Mouse (Mus musculus): ENCODE results near the gene Tia1. TPM values are rescaled to one million over a fixed set of nuclear protein-coding genes. Genes with fewer than 3 reads are reported as not detected.
"Not testable (repeated sequence)": the region's sequence is repeated elsewhere in the genome, so short reads cannot be mapped to it uniquely, and the experiment has no call there.

Tia1 gene
- 146 and 162 TPM in 2 replicates for total RNA-seq (2017)

DNA sequence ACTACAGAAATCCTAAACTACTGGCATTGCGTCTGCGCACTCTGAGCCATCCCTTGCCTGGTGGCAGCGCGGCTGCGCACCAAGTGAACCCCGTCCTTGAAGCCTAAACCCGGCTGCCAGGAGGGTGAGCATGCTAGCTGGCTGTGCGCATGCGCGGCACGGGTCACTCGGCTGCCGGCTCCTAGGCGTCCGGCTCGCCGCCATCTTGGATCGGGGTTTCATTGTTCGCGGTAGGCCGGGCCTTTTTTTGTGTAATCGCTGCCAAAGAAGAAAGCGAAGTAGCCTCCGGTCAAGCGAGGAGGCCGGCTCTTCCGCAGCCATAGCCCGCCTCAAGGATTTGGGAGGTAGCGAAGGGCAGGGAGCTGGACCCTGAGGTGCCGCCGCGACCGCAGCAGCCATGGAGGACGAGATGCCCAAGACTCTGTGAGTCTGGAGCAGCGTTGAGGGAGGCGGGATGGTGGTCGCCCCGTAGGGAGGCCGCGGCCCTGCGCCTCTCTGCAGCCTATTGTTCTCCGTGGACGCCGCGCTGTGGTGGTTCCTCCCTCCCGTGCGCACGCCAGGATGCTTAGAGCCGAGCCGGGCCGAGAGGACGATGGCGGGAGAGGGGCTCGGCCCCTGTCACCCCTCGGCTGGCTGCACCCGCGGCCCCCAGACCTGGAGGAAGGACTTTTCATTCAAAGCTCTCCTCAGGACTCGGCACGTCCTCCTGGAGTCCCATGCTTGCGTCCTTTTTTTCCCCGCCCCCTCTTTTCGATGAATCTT is at the start of gene Tia1:
Tia1 (plus strand) TSS at position 120 of the 762 bp plus-strand sequence.
- peak; percentile 86 for ATAC-seq (ENCODE audit: extremely low read depth, insufficient number of reproducible peaks, low FRiP score, poor library complexity, severe bottlenecking)

DNA sequence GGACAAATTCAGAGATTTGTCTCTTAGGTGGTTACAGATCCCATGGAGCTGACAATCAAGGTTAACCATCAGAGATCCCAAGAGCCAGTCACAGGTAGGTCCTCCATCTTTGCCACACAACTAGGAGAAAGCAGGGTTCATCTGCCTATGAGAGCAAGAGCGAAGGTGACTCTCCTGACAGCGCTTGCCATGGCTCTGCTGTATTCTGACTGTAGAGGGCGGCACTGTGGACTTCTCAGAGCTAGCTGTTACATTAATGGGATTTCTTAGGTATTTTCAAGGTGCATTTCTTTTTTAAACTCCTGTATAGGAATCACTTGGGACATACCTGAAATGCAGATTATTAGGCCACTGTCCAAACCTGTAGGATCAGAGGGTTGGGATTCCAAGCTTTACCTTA is 49.1 kb upstream of the Tia1 start:
- no peak for ATAC-seq (ENCODE audit: extremely low read depth, insufficient number of reproducible peaks, low FRiP score, poor library complexity, severe bottlenecking)

DNA sequence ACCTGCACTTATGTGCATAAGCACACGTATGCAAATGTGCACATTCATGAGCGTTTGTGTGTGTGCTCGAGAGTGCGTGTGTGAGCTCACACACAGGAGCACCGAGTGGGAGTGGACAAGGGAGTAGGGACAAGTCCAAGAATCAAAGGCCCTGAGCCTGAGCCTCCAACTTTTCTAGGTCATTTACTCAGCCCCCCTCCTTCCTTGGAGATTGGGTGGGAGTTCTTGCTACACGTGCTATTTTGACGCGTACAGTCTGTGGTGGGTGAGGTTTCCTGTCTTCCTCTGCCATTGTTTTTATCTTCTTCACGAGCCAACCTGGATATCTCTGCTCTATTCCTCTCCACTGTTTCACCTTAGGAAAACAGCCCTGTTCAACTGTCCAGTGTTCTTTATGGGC is 47.1 kb upstream of the Tia1 start:
- no peak for ATAC-seq (ENCODE audit: extremely low read depth, insufficient number of reproducible peaks, low FRiP score, poor library complexity, severe bottlenecking)

DNA sequence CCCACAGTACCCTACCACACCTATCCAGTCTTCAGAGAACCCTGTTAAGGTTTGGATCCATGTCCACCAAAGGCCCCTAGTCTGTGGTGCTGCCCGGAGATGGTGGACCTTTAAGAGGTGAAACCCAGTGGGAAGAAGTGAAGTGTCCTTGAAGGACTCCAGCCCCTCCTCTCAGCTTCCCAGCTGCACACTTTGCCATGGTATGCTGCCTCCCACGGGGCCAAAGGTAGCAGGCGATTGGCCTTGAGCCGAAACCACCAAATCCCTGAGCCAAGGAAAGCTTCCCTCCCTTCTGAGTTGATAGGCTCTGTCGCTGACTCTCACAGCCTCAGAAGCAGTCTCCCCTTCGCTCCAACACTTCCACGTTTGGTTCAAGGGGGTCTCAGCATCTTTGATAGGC is 43.3 kb upstream of the Tia1 start:
- ATAC-seq (ENCODE audit: extremely low read depth, insufficient number of reproducible peaks, low FRiP score, poor library complexity, severe bottlenecking): no peak

DNA sequence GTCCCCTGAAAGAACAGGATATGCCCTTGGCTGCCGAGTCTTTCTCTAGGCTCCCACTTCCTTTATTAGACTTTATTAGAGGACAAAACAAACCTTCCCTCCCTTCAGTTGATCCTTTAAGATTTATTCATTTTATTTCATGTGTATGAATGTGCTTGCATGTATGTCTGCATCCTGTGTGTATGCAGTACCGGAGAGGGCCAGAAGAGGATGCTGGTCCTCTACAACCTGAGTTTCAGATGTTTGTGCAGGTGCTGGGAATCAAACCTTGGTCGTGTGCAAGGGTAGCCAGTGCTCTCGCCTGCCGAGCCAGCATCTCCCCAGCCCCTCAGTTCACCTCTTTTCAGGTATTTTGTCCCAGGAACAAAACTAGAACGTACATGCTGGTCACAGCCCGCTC is 42.6 kb upstream of the Tia1 start:
- no peak for ATAC-seq (ENCODE audit: extremely low read depth, insufficient number of reproducible peaks, low FRiP score, poor library complexity, severe bottlenecking)

DNA sequence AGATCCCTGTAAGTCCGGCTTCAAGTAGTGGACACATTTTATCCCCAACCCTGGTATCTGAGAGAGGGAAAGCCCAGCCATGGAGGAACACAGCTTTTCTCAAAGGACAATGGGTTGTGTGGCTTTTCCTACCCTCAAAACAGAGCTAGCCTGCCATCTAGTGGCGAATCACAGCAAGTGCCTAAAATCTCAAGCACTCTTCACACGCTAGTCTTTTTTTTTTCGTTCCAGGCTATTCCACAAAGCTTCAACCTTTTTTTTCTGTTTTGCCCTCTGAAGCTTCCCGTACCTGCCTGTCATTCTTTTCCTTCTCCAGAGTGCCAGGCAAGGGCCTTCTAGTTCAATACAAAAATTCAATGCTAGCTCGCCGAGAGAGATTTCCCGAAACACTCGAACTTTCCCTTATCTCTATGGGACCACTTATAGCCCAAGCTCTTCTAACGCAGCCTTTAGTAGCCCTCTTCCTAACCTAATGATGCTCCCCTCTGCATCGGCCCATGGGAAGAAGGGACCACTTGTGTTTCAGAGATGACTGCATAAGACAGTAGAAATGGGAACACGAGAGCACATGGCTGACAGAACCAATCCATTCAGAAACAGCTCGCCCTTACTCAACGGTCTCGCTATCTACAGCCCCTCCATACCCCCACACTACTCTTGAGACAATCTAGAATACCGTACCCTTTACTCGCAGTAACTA is 39.4 kb upstream of the Tia1 start:
- peak; percentile 49 for ATAC-seq (ENCODE audit: extremely low read depth, insufficient number of reproducible peaks, low FRiP score, poor library complexity, severe bottlenecking)

DNA sequence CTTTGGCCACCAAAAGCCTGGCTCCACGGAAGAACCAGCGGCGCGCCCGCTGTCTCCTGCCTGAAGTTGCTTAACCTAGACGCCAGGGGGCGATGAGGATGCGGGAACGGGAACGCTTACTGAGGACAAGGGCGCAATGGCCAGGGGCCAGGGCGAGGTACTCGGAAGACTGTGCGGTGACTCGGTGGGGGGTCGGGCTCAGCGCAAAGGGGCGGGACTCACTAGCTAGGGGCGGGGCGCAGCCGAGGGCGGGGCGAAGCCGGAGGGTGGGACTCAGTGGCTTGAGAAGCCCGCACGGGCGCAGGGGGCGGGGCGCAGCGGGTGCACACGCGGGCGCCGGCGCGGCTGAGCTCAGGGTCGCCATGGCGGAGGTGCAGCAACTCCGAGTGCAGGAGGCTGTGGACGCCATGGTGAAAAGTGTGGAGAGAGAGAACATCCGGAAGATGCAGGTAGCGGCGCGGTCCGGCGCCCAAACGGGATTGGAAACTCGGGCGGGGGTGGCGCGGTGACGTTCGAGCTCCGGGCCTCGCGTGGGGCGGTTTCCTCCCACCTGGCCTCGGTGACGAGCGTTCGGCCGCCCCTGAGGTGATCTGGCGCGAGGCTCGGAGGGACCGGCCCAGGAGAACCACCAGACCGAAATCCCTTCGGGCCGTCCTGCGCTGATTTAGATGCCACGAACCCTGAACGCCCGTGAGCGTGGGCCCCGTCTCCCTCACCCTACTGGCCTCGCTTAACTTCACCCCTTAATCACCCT is 38.5 kb upstream of the Tia1 start, which contains the start of gene Fam136a:
Fam136a (plus strand) TSS at position 276 of the 754 bp plus-strand sequence.
- peak; percentile 94 for ATAC-seq (ENCODE audit: extremely low read depth, insufficient number of reproducible peaks, low FRiP score, poor library complexity, severe bottlenecking)

DNA sequence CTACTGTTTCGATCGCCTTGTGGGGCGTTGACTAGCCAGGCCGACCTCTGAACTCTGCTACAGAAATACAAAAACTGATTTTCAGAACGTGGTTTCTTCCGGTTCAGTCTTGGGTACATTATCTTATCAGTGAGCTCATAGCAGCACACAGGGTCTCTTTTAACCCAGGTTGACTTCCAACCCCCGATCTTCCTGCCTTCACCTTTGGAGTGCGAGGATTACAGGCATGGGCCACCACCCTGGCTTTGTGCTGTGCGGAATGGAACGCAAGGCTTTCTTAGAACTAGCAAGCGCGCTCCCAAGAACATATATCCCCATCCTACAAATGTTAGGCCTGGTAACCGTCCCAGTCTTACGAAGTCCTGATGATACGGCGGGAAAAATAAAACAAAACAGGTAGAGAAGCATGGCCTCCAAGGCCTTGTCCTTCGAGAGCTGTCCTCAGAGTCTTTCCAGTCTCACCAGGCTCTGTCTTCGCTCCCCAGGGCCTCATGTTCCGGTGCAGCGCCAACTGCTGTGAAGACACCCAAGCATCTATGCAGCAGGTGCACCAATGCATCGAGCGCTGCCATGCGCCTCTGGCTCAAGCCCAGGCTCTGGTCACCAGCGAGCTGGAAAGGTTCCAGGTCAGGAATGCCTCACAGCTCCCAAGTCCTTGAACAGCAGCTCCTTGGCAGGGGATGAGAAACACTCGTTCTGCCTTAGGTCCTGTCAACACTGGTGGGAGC is 37.7 kb upstream of the Tia1 start:
- ATAC-seq (ENCODE audit: extremely low read depth, insufficient number of reproducible peaks, low FRiP score, poor library complexity, severe bottlenecking): no peak

DNA sequence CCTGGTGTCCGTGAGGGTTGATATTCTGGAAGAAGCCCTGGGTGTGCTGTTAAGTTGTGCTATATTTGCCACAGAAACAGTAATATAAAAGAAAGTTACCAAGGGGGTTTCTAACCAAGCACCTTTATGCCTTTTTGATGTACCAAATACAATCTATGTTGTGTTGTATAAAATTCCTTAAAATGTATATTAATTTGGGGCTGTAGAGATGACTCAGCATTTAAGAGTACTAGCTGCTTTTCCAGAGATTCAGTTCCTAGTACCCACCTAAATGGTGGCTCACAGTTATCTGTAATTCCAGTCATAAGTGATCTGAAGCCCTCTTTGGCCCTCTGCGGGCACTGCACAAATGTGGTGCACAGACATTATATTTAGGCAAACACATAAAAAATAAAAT is 37.2 kb upstream of the Tia1 start:
- no peak for ATAC-seq (ENCODE audit: extremely low read depth, insufficient number of reproducible peaks, low FRiP score, poor library complexity, severe bottlenecking)

DNA sequence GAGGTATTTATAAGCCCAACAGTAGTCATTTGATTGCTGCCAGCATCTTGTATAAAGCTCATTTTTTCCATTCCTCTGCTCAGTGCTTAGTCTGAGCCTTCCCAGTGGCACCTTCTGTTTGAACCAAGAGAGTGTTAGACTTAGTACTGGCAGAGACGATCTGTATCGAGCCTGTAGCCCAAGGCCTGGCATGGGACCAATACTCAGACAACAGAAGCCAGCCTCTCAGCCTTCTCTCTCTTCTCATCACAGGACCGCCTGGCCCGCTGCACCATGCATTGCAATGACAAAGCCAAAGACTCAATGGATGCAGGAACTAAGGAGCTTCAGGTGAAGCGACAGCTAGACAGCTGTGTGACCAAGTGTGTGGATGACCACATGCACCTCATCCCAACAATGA is 35.5 kb upstream of the Tia1 start:
- no peak for ATAC-seq (ENCODE audit: extremely low read depth, insufficient number of reproducible peaks, low FRiP score, poor library complexity, severe bottlenecking)

DNA sequence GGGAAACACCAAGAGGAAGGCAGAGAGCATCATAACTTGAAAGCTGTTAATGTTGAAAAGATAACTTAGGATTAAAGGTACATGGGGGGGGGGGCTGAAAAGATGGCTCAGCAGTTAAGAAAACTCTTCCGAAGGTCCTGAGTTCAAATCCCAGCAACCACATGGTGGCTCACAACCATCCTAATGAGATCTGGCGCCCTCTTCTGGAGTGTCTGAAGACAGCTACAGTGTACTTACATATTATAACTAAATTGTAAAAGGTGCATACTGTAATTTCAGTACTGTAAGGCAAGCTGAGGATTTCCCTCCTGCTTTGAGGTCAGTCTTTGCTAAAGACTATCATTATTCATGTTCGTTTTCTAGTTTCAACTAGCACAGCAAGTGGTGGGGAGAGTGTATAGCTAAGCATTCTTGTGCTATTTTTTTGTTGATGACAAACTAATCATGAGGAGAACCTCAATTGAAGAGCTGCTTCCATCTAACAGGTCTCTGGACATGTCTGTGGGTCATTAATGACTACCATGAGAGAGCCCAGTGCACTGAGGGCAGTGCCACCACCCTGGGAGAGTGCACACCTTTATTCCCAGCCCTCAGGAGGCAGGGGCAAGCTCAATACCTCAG is 33.8 kb upstream of the Tia1 start:
- no peak for ATAC-seq (ENCODE audit: extremely low read depth, insufficient number of reproducible peaks, low FRiP score, poor library complexity, severe bottlenecking)

DNA sequence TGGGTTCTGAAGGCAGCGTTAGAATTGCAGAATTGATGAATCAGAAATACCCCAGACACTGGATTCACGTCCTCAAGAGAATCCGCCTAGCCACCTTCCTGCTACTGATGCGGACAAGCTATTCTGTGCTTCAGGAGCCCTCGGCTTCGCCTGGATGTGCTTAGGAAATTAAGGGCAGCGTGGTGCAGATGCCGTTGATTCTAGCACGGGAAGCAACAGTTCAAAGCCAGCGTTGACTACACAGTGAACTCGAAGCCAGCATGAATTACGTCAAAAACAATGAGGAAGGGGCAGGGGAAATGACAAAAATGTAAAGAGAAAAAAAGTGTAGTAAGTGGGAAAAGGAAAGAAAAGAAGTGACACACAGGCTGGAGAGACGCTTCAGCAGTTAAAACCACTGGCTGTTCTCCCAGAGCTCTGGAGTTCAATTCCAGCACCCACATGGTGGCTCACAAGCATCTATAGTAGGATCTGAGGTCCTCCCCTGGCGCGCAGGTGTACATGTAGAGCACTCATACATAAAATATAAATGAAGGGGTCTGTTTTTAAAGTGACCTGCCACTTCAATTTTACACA is 33.2 kb upstream of the Tia1 start, which contains the start of gene Snrpg:
Snrpg (plus strand) TSS at position 541 of the 576 bp plus-strand sequence.
- no peak for ATAC-seq (ENCODE audit: extremely low read depth, insufficient number of reproducible peaks, low FRiP score, poor library complexity, severe bottlenecking)

DNA sequence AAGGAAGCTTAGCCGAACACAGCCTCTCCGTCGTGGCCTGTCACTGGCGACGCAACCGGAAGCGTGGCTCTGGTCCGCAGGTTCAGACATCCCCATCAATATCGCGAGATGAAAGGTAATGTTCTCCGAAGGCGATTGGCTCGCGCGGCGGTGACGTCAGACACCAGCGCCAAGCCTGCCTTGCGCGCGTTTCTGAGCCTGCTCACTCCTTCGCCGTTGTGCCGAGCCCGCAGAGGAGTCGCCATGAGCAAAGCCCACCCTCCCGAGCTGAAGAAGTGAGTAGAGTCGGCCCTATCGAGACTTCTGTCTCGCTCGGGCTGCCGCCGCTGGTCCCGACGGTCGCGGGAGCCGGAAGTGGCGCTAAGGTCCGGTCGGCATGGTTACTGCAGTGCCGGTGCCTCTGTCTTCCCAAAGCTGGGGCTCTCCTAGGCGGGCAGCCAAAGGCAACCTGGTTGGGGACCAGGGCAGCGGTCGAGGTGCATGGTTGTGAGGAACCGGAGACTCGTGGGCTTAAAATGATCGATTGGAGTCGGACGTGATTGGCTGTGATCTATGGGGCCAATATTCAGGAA is 32.6 kb upstream of the Tia1 start:
- ATAC-seq (ENCODE audit: extremely low read depth, insufficient number of reproducible peaks, low FRiP score, poor library complexity, severe bottlenecking): peak; percentile 97

DNA sequence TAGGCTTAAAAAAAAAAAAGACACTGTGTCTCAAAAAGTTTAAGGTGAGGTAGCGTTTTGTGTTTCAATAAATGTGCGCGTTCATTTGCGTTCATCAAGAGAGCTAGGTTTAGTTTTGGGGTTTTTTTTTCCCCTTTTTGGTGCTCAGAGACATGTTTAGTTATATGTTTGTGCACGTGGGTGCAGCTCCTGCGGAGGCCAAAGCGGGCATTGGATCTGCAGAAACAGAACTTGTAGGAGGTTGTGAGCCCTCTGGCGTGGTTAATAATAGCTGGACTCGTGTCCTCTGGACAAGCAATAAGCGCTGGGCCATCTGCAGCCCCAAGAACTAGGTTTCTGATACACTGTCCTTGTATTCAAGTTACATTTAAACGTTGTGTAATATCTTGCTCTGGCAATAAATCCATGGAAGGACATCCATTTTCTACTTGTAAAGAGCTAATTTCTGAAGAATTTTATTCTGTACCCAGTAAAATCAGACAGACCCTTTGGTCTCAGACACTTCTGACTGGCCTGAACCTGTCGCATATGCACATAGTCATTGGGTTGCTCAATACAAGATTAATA is 32.0 kb upstream of the Tia1 start:
- ATAC-seq (ENCODE audit: extremely low read depth, insufficient number of reproducible peaks, low FRiP score, poor library complexity, severe bottlenecking): no peak

DNA sequence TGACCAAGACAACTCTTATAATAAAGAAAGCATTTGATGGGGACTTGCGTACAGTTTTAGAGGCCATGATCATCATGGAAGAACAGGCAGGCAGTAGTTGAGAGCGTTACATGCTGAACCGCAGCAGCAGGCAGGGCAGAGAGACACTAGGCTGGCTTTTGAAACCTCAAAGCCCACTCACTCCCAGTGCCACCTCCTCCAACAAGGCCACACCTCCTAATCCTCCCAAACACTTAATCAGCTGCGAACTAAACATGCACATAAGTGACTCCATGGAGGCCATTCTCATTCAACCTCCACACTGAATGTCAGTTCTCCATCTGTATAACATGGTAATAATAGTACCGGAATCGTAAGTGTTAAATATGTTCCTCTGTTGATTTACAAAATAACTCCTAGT is 30.5 kb upstream of the Tia1 start:
- ATAC-seq (ENCODE audit: extremely low read depth, insufficient number of reproducible peaks, low FRiP score, poor library complexity, severe bottlenecking): no peak

DNA sequence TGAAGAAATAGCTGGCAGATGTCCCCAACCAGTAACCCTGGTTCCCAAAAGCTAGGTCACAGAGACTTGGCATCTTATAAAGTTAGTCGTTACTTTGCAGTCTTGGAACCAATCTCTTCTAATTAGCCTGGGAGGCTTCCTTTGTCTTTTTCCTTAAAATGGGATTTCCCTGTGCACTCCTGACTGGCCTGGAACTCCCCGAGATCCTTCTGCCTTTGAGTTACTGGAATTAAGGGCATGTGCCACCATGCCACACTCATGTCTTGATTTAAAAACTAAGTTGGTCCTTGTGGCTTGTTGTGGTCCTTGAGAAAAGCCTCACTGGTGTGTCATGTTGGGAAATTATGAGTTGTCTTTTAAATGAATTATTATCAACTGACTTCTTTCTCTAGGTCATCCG is 25.7 kb upstream of the Tia1 start:
- ATAC-seq (ENCODE audit: extremely low read depth, insufficient number of reproducible peaks, low FRiP score, poor library complexity, severe bottlenecking): no peak

DNA sequence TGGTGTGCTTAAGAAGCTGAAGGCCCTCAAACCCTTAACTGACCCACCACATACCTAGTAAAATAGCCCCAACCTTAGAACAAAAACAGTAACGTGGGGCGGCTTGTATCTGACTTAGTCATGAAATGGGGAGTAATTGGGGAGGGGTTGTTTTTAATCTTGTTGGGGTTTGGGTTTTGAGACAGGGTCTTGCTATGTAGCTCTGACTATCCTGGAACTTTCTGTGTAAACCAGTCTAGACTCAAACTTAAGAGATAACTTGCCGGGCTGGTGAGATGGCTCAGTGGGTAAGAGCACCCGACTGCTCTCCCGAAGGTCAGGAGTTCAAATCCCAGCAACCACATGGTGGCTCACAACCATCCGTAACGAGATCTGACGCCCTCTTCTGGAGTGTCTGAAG is 23.9 kb upstream of the Tia1 start:
- not testable (repeated sequence) for ATAC-seq (ENCODE audit: extremely low read depth, insufficient number of reproducible peaks, low FRiP score, poor library complexity, severe bottlenecking)

DNA sequence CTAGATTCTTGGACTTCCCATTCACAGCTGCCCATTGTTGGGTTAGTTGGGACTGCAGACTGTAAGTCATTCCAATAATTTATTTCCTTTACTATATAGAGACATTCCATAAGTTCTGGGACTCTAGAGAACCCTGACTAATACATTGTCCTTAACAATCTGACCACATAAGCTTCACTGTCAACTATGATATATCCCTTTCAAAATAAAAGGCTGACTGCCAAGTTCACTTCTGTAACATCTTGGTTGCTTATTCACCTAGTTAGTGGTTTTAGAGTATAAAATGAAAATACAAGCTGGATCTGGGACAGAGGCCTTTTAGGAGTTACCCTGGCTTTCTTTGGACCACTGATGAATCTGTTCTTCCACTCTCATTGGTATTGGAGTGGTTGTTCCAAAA is 21.5 kb upstream of the Tia1 start:
- no peak for ATAC-seq (ENCODE audit: extremely low read depth, insufficient number of reproducible peaks, low FRiP score, poor library complexity, severe bottlenecking)
